Mouse (Mus musculus): ENCODE results near the gene Tpcn2. TPM values are rescaled to one million over a fixed set of nuclear protein-coding genes. Genes with fewer than 3 reads are reported as not detected.

Gene Tpcn2
- polyA plus RNA-seq, 1 experiment: 3.9 TPM

GRCm38 (mm10) chr7:145300321-145301007 lies 16.7 kb upstream of the Tpcn2 start, which contains the start of gene Mrgprf:
Mrgprf (plus strand) TSS chr7:145300828.
- TF ChIP-seq FLI1 (IDR thresholded peaks at IDR 0.05; ENCODE audit: low read length) (no peak), GATA1 (IDR thresholded peaks at IDR 0.05; ENCODE audit: borderline replicate concordance, low read length) (no peak)
- H3K27me3 ChIP-seq (replicated peaks): peaks cover 72% of the 10 kb centered on the region

DNA sequence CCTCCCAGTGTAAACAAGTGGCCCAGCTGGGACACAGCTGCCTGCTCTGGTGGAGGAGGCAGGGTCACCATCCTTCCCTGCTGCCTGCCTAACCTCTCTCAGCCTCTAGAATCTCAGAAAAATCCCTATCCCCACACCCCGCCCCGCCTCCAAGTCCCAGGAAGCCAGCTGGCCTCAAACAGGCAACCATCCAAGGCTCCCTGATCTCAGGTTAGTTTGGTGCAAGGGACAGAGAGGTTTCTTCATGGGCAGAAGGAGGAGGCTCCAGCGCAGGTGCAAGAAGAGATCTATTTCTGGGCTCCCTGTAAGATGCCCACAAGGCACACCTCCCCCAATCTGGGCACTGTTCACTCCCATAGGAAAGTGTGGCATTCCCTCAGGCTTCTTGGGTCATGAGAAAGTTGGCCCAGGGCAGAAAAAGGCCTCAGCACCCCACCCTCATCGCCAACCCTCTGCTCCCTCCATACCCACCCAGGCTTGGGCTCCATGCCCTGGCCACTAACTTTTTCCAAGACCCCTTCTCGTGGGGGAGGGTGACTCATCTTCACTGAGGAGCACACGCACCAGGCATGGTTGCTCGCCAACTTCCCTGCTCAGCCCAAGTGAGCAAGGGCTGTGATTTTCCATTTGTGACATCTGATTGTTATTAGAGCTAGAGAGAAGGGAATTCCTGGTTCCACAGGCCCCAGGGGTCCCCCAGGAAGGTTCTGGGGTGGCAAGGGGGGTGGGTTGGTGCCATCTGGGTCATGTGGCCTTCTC lies 15.9 kb upstream of the Tpcn2 start:
- TF ChIP-seq GATA1 (IDR thresholded peaks at IDR 0.05; ENCODE audit: borderline replicate concordance, low read length) (no peak), FLI1 (IDR thresholded peaks at IDR 0.05; ENCODE audit: low read length) (no peak)
- no peaks in the 10 kb centered on the region for H3K36me3 ChIP-seq (replicated peaks; ENCODE audit: low read length)
- no peak overlapping the region for H3K4me3 ChIP-seq (replicated peaks)
- no peaks in the 10 kb centered on the region for H3K9me3 ChIP-seq
- H3K4me1 ChIP-seq: no peaks in the 10 kb centered on the region; the same call in 1 of the 2 replicates
- H3K27me3 ChIP-seq (replicated peaks): peaks cover 77% of the 10 kb centered on the region

More at GRCm38 (mm10) chr7:145300321-145301007, 16.7 kb upstream of the Tpcn2 start, which contains the start of gene Mrgprf:
- no peak within 1 kb of the TSS for H3K4me3 ChIP-seq (replicated peaks)
- no peaks in the 10 kb centered on the region; the same call in 1 of the 2 replicates for H3K4me1 ChIP-seq
- H3K36me3 ChIP-seq (replicated peaks; ENCODE audit: low read length): no peaks in the 10 kb centered on the region
- no peaks in the 10 kb centered on the region for H3K9me3 ChIP-seq

DNA sequence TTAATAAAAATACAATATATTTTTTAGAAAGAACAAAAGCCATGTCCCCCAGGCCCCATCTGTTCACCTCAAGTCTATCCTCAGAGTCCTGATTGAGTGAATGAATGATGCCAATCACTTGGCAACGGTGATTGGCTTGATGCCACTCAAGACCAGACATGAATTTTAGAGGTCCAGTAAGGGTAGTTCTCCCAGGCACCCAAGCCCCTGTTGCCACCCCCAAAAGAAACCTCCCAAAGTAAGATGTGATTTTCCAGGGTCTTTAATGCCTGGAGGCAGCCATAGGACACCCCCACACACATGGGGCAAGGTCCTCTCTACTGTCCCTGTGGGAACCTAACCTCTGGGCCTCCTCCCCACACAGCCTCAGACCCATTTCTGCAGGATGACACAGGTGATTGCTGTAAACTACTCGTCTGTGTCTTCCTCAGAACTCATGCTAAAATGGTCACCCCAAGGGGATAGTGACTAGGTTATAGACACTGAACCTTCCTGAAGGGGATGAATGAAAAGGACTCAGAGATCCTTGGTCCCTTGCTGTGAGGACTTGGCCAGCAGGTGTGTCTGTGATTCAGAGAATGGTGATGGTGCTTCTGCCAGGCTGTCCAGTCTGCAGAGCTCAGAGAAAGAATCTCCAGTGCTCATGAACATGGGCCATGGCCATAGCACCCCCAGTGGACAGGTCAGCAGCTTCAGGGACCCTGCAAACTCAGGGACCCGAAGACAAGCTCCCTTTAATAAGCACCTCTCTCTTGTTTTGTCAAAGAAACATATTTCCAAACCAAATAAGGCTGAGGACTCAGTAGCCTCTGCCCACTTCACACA lies 15.1 kb upstream of the Tpcn2 start:
- TF ChIP-seq GATA1 (IDR thresholded peaks at IDR 0.05; ENCODE audit: borderline replicate concordance, low read length): no peak
- TF ChIP-seq FLI1 (IDR thresholded peaks at IDR 0.05; ENCODE audit: low read length): no peak
- Histone ChIP-seq H3K36me3 (replicated peaks; ENCODE audit: low read length) (no peaks in the 10 kb centered on the region), H3K4me1 (no peaks in the 10 kb centered on the region; the same call in 1 of the 2 replicates), H3K9me3 (no peaks in the 10 kb centered on the region), H3K27me3 (replicated peaks) (peaks cover 71% of the 10 kb centered on the region), H3K4me3 (replicated peaks) (no peak overlapping the region)

- no peak for TF ChIP-seq FLI1 (IDR thresholded peaks at IDR 0.05; ENCODE audit: low read length)
- no peak for TF ChIP-seq GATA1 (IDR thresholded peaks at IDR 0.05; ENCODE audit: borderline replicate concordance, low read length)
- H3K27me3 ChIP-seq (replicated peaks): peaks cover 62% of the 10 kb centered on the region
- no peaks in the 10 kb centered on the region for H3K9me3 ChIP-seq
- no peak overlapping the region for H3K4me3 ChIP-seq (replicated peaks)
- H3K4me1 ChIP-seq: peaks cover 5% of the 10 kb centered on the region; the same call in 1 of the 2 replicates
- no peaks in the 10 kb centered on the region for H3K36me3 ChIP-seq (replicated peaks; ENCODE audit: low read length)
These were observed 10.0 kb upstream of the Tpcn2 start for GRCm38 (mm10) chr7:145293859-145294258.

GRCm38 (mm10) chr7:145292726-145293125 lies 8.9 kb upstream of the Tpcn2 start:
- Histone ChIP-seq H3K4me1 (peaks cover 5% of the 10 kb centered on the region; the same call in 1 of the 2 replicates), H3K4me3 (replicated peaks) (no peak overlapping the region), H3K9me3 (no peaks in the 10 kb centered on the region), H3K36me3 (replicated peaks; ENCODE audit: low read length) (no peaks in the 10 kb centered on the region), H3K27me3 (replicated peaks) (peaks cover 60% of the 10 kb centered on the region)
- TF ChIP-seq FLI1 (IDR thresholded peaks at IDR 0.05; ENCODE audit: low read length) (no peak), GATA1 (IDR thresholded peaks at IDR 0.05; ENCODE audit: borderline replicate concordance, low read length) (no peak)

- TF ChIP-seq FLI1 (IDR thresholded peaks at IDR 0.05; ENCODE audit: low read length) (no peak), GATA1 (IDR thresholded peaks at IDR 0.05; ENCODE audit: borderline replicate concordance, low read length) (no peak)
- no peak overlapping the region for H3K4me3 ChIP-seq (replicated peaks)
- peaks cover 8% of the 10 kb centered on the region; the same call in 1 of the 2 replicates for H3K4me1 ChIP-seq
- no peaks in the 10 kb centered on the region for H3K9me3 ChIP-seq
- peaks cover 57% of the 10 kb centered on the region for H3K27me3 ChIP-seq (replicated peaks)
- no peaks in the 10 kb centered on the region for H3K36me3 ChIP-seq (replicated peaks; ENCODE audit: low read length)
These were observed 8.0 kb upstream of the Tpcn2 start for GRCm38 (mm10) chr7:145291847-145292246.

DNA sequence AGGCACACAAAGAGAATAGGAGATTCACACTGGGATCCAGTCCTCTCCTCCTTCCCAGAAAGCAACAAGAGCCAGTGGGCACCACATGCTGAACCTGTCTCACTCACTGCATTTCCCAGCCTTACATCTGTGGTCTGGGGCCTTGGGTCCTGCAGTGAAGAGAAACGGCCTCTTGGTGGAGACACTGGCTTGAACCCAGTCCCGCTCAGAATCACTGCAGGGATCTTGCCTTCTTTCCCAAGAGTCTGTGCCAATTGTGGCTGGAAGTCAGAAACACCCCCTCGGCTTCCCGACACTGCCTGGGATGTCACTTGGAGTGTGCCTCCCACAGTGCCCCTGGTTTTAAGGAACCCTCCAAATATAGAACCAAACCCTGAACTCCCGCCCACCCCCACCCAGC lies 5.5 kb upstream of the Tpcn2 start:
- H3K4me3 ChIP-seq (replicated peaks): no peak overlapping the region
- H3K36me3 ChIP-seq (replicated peaks; ENCODE audit: low read length): no peaks in the 10 kb centered on the region
- TF ChIP-seq FLI1 (IDR thresholded peaks at IDR 0.05; ENCODE audit: low read length) (no peak), GATA1 (IDR thresholded peaks at IDR 0.05; ENCODE audit: borderline replicate concordance, low read length) (no peak)
- H3K27me3 ChIP-seq (replicated peaks): peaks cover 39% of the 10 kb centered on the region
- peaks cover 10% of the 10 kb centered on the region for H3K4me1 ChIP-seq
- no peaks in the 10 kb centered on the region for H3K9me3 ChIP-seq

GRCm38 (mm10) chr7:145287410-145287809 lies 3.6 kb upstream of the Tpcn2 start:
- Histone ChIP-seq H3K4me1 (peaks cover 25% of the 10 kb centered on the region), H3K36me3 (replicated peaks; ENCODE audit: low read length) (no peaks in the 10 kb centered on the region), H3K9me3 (no peaks in the 10 kb centered on the region), H3K27me3 (replicated peaks) (peaks cover 36% of the 10 kb centered on the region), H3K4me3 (replicated peaks) (no peak overlapping the region)
- TF ChIP-seq GATA1 (IDR thresholded peaks at IDR 0.05; ENCODE audit: borderline replicate concordance, low read length) (no peak), FLI1 (IDR thresholded peaks at IDR 0.05; ENCODE audit: low read length) (no peak)

DNA sequence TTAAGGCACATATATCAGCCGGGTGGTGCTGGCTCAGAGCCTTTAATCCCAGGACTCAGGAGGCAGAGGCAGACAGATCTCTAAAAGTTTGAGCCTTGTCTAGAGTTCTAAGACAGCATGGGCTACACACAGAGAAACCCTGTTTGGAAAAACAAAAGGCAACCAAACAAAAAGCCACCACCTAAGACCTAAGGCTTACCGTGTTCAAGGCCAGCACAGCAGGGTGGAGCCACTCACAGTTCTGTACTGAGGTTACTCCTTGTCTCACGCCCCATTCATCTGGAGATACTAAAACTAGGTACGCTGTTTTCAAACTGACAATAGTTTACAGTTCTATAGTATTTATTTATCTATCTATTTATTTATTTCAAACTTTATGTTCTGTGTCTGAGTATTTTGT lies 1.7 kb upstream of the Tpcn2 start:
- Histone ChIP-seq H3K4me1 (peaks cover 45% of the 10 kb centered on the region), H3K27me3 (replicated peaks) (peaks cover 17% of the 10 kb centered on the region), H3K9me3 (no peaks in the 10 kb centered on the region), H3K36me3 (replicated peaks; ENCODE audit: low read length) (peaks cover 7% of the 10 kb centered on the region), H3K4me3 (replicated peaks) (no peak overlapping the region)
- TF ChIP-seq GATA1 (IDR thresholded peaks at IDR 0.05; ENCODE audit: borderline replicate concordance, low read length): no peak
- no peak for TF ChIP-seq FLI1 (IDR thresholded peaks at IDR 0.05; ENCODE audit: low read length)

Data from megakaryocyte, embryonic 14.5 days (primary cell).